Mouse (Mus musculus) heart, postnatal 0 days (tissue): ENCODE data around the gene Art4. TPM values are rescaled to one million over a fixed set of nuclear protein-coding genes. Genes with fewer than 3 reads are reported as not detected.

Source experiments
- ATAC-seq: fragments of 200-750 bp; cut with Nextera tagmentation; 2 replicates; pipeline ENCODE4 v1.8.0; 2017; ENCODE audit warnings: low read depth, moderate number of reproducible peaks, moderate library complexity; ENCODE audit not compliant: insufficient read depth
- DNase-seq: peaks from one replicate; pipeline ENCODE4 v3.0.0-alpha.2; 2016; ENCODE audit warnings: low spot score
- H3K27ac ChIP-seq: fragments of 300-500 bp; sonication (generic); 2 replicates; pipeline ENCODE4 v1.5.1; 2014; ENCODE audit warnings: low read depth, mild to moderate bottlenecking
- H3K27me3 ChIP-seq: fragments of 300-500 bp; sonication (generic); 2 replicates; pipeline ENCODE4 v1.6.1; 2014; ENCODE audit warnings: low read length, mixed read lengths; ENCODE audit not compliant: control insufficient read depth, insufficient read depth
- H3K36me3 ChIP-seq: fragments of 300-500 bp; sonication (generic); replicated peaks from 2 replicates; pipeline ENCODE4 v1.6.1; 2014; ENCODE audit warnings: low read length, mixed read lengths; ENCODE audit not compliant: control insufficient read depth, insufficient read depth
- H3K4me1 ChIP-seq: fragments of 300-500 bp; sonication (generic); 2 replicates; pipeline ENCODE4 v1.6.1; 2014; ENCODE audit warnings: antibody characterized with exemption; ENCODE audit not compliant: control insufficient read depth, insufficient read depth
- H3K4me2 ChIP-seq: fragments of 300-500 bp; sonication (generic); 2 replicates; pipeline ENCODE4 v1.6.1; 2014; ENCODE audit warnings: low read depth, mild to moderate bottlenecking, low read length, moderate library complexity
- H3K4me3 ChIP-seq: fragments of 300-500 bp; sonication (generic); 2 replicates; pipeline ENCODE4 v1.5.1; 2014; ENCODE audit warnings: low read depth, low read length
- H3K9ac ChIP-seq: fragments of 300-500 bp; sonication (generic); replicated peaks from 2 replicates; pipeline ENCODE4 v1.6.1; 2014; ENCODE audit warnings: low read depth, low read length, mixed read lengths
- H3K9me3 ChIP-seq: fragments of 300-500 bp; sonication (generic); replicated peaks from 2 replicates; pipeline ENCODE4 v1.6.1; 2016; ENCODE audit warnings: low read length; ENCODE audit not compliant: control insufficient read depth
- CTCF ChIP-seq: IDR thresholded peaks from 2 replicates; pipeline ENCODE4 v1.5.1; 2016; ENCODE audit warnings: antibody characterized with exemption, control low read depth, low read depth
- EP300 ChIP-seq: IDR thresholded peaks from 2 replicates; pipeline ENCODE4 v1.6.1; 2016; ENCODE audit warnings: antibody characterized with exemption, low read depth
- WGBS: fragments of 180-500 bp; shearing (Covaris S2); extraction: QIAGEN DNeasy Blood & Tissue Kit; methylation state at CpG from one replicate; pipeline ENCODE4 v1.1.7; 2014; 5-methylcytosine and 5-hydroxymethylcytosine counted together
- polyA plus RNA-seq: library from polyadenylated mRNA; unstranded; fragments of >200 nt; fragmentation: Nextera tagmentation; extraction: Ambion mirVana; gene quantifications from 2 replicates; pipeline ENCODE4 v1.2.1, GENCODE M21; 2015
- total RNA-seq: library from RNA; depleted of rRNA; stranded (reverse); fragments of >200 nt; gene quantifications from 2 replicates; pipeline ENCODE4 v1.2.3, GENCODE M21; 2014; ENCODE audit warnings: low replicate concordance

The Art4 gene
- total and polyA plus RNA-seq, 2 experiments from 2014 or later = 8.7 to 19.3 TPM

DNA sequence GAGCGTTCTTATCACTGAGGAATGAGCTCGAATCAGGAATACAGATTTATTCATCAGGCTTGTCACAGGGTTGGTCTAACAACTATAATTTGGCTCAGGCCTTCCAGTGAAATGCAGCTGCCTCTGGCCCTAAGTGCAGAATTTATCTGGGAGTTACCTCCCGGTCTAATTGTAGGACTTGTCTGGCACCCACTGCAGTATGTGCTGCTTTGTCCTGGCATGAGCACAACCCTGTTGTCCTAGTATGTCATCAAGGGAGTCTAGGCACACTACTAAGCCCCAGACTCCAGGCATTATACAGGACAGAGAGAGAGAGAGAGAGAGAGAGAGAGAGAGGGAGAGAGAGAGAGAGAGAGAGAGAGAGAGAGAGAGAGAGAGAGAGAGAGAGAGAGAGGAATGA, 20.2 kb downstream of the Art4 start:
- no peaks in the 10 kb centered on the region for H3K36me3 ChIP-seq
- H3K9me3 ChIP-seq = no peaks in the 10 kb centered on the region
- DNase-seq (no peak), ATAC-seq (peak; percentile 62; the same call in 1 of the 2 replicates)
- H3K4me2 ChIP-seq = no peak overlapping the region
- H3K9ac ChIP-seq = no peak overlapping the region
- TF ChIP-seq CTCF = no peak
- H3K4me3 ChIP-seq = no peak overlapping the region
- no peak overlapping the region for H3K27ac ChIP-seq
- H3K27me3 ChIP-seq = no peaks in the 10 kb centered on the region
- 46% methylated on average over 3 of the region's 3 CpGs for WGBS
- H3K4me1 ChIP-seq = no peaks in the 10 kb centered on the region

DNA sequence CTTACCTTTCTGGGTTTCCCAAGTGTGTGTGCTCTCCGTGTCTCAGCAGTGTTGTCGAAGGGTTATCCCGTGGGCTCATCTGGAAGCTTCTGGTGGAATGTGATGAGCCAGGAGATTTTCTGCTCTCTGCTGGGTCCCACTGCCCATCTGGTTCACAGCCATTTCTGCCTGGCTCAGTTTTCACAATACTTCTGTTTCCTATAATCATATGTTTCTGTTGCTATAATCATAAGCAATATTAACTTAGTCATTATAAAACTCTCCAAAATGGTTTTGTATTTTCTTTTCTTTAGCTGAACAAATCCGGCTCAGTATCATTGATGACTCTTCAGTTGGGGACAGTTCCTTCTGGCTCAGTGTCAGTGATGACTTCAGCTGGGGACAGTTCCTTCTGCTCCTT, 22.2 kb downstream of the Art4 start, which contains the start of gene Smco3:
Gene Smco3 (minus strand): TSS at position 101 of the 400 bp plus-strand sequence.
- H3K27me3 ChIP-seq = no peaks in the 10 kb centered on the region
- DNase-seq (no peak), ATAC-seq (no peak)
- no peaks in the 10 kb centered on the region for H3K36me3 ChIP-seq
- H3K4me2 ChIP-seq = no peak within 1 kb of the TSS
- TF ChIP-seq CTCF (no peak), EP300 (no peak)
- H3K27ac ChIP-seq = no peak within 1 kb of the TSS
- H3K9ac ChIP-seq = no peak within 1 kb of the TSS
- WGBS = 42% methylated on average over 4 of the region's 4 CpGs
- H3K9me3 ChIP-seq = no peaks in the 10 kb centered on the region
- H3K4me1 ChIP-seq = no peaks in the 10 kb centered on the region
- H3K4me3 ChIP-seq = no peak within 1 kb of the TSS

DNA sequence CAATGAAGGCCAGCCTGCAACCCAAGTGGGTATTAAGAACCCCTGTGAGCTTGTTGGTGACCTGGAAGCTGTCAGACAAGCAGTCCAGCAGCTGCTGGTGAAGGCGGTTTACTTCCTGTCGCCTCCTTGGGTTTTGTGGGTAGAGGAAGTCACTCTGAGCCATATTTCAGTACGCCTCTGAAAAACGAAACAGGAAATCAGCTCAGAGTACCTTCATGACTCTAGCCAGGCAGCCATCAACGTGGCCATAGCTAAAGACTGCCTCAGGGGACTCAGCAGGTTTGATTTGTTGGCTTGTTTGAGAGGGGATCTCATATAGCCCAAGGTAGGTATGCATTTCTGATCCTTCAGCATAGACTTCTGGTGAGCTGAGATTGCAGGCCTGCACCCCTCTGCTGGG, 25.8 kb downstream of the Art4 start:
- ATAC-seq (no peak), DNase-seq (no peak)
- H3K36me3 ChIP-seq = no peaks in the 10 kb centered on the region
- H3K4me1 ChIP-seq = peaks cover 11% of the 10 kb centered on the region
- WGBS = 48% methylated on average over 5 of the region's 5 CpGs
- no peaks in the 10 kb centered on the region for H3K9me3 ChIP-seq
- H3K9ac ChIP-seq = no peak overlapping the region
- no peak overlapping the region for H3K4me3 ChIP-seq
- H3K27ac ChIP-seq = no peak overlapping the region
- H3K4me2 ChIP-seq = no peak overlapping the region
- TF ChIP-seq CTCF (no peak), EP300 (no peak)
- no peaks in the 10 kb centered on the region for H3K27me3 ChIP-seq

DNA sequence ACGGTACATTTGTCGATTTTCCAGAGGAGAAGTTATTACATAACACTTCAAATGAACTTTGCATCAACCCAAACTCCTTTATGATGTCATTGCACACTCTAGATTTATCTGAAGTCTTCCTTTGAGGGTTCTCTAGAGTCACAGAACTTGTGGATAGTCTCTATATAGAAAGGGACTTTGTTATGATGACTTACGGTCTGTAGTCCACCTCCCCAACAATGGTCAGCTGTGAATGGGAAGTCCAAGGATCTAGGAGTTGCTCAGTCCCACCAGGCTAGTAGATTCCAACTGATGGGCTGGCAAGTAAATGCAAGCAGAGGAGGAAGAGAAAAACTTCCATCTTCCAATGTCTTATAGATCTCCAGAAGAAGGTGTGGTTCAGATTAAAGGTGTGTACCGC, 28.9 kb downstream of the Art4 start:
- Histone ChIP-seq H3K9ac (peak overlapping the region; percentile 41; the same call in 1 of the 2 replicates), H3K4me1 (peaks cover 11% of the 10 kb centered on the region), H3K36me3 (peaks cover 21% of the 10 kb centered on the region), H3K4me2 (peak overlapping the region; percentile 63), H3K27me3 (no peaks in the 10 kb centered on the region), H3K4me3 (peak overlapping the region; percentile 100), H3K9me3 (no peaks in the 10 kb centered on the region), H3K27ac (peak overlapping the region; percentile 84)
- TF ChIP-seq CTCF (no peak), EP300 (no peak)
- no peak for ATAC-seq
- no peak for DNase-seq
- WGBS = 36% methylated on average over 4 of the region's 4 CpGs

DNA sequence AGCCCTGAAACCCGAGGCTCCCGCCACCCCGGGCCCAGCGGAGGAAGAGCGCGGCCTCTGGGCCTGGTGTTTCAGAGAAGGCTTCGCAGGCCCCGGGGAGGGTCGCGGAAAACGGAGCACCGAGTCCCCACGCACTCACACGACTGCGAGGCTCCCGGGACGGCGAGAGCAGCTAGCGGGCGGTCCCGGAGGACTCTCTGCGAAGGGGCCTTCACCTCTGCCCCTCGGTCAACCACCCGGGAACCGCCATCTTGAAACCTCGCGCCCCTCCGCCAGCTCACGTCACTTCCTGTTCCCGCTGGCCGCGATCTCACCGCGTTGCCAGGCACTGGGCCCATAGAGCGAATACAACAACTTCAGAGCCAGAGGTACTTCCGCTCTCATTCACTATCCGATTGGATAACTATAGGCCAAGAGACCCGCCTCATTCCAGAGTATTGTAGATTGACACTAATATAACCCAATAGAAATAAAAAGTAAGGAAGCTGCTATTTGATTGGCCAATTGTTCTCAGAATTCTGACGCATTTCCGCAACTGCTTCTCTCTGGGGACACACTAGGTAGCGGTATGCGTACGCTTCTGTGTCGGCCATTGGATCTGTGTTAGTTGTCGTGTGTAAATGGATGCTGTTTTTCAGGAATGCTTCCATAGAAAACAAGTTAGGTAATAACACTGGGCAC, 29.5 kb downstream of the Art4 start, which contains the start of gene Wbp11:
Gene Wbp11 (minus strand): TSS at position 353 of the 681 bp plus-strand sequence.
- WGBS = under 1% methylated on average over 45 of the region's 45 CpGs
- H3K9ac ChIP-seq = peak within 1 kb of the TSS; percentile 100
- no peaks in the 10 kb centered on the region for H3K9me3 ChIP-seq
- peak within 1 kb of the TSS; percentile 86 for H3K27ac ChIP-seq
- H3K36me3 ChIP-seq = peaks cover 23% of the 10 kb centered on the region
- H3K4me2 ChIP-seq = peak within 1 kb of the TSS; percentile 90
- H3K4me3 ChIP-seq = peak within 1 kb of the TSS; percentile 100
- no peaks in the 10 kb centered on the region for H3K27me3 ChIP-seq
- H3K4me1 ChIP-seq = peaks cover 11% of the 10 kb centered on the region
- DNase-seq (peak; percentile 100), ATAC-seq (peak; percentile 100)
- TF ChIP-seq EP300 = no peak
- TF ChIP-seq CTCF = peak; percentile 26; the same call in 1 of the 2 replicates

DNA sequence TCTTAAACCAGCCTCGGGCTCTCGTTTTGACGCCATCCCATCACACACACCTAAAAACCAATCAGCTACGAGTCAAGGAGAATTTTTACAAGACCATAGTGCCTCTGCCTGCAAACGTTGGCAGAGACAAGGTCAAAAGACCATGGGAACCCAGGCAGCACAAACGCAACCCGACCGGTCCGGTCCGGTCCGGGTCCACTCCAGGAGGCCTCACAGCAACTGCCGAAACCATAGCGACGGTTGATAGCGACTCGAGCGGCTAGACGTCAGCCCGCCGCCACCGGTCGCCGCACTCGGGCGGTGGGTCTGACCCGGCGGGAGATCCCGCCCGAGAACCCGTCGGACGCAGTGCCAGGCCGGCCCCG, 30.0 kb downstream of the Art4 start, which contains the start of gene BC049715:
Gene BC049715 (plus strand): TSS at position 111 of the 365 bp plus-strand sequence.
- ATAC-seq = peak; percentile 19
- under 1% methylated on average over 34 of the region's 34 CpGs for WGBS

More for the DNA sequence above, 30.0 kb downstream of the Art4 start, which contains the start of gene BC049715:
- peak within 1 kb of the TSS; percentile 100 for H3K4me3 ChIP-seq
- peaks cover 11% of the 10 kb centered on the region for H3K4me1 ChIP-seq
- peaks cover 29% of the 10 kb centered on the region for H3K36me3 ChIP-seq
- H3K27ac ChIP-seq = peak within 1 kb of the TSS; percentile 86
- H3K4me2 ChIP-seq = peak within 1 kb of the TSS; percentile 90
- peak within 1 kb of the TSS; percentile 100 for H3K9ac ChIP-seq
- TF ChIP-seq CTCF (no peak; the same call in 1 of the 2 replicates), EP300 (no peak)
- no peaks in the 10 kb centered on the region for H3K9me3 ChIP-seq
- DNase-seq = no peak
- H3K27me3 ChIP-seq = no peaks in the 10 kb centered on the region
